Mouse (Mus musculus) cerebellum, adult 18-20 months (tissue): ENCODE measurements around the gene Bcl3.
A peak's percentile ranks its signal among the peaks of the same experiment; 100 is the strongest.

Experiments used
- DNase-seq, 2 experiments: peaks; one replicate each; pipeline ENCODE4 v3.0.0; 2021

Bcl3 gene

DNA sequence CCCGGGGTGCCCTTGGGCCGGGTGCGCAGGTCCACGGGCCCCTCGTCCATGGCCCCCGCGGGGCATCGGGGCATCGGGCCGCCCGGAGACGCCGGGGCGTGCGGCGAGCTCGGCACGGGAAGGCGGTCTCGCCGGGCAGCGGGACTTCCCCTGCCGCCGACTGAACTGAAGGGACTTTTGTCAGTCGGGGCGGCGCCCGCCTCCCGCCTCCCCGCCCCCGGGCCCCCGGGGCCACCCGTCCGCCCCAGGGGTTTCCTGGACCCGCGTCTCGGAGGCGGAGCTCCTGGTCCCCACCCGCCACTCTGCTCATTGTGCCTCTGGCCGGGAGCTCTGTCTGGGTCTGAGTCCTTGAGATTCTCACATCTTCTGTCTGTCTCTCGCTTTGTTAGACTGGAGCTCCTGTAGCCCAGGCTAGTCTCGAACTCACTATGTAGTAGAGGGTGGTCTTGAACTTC lies at the start of gene Bcl3:
Gene Bcl3 (minus strand): TSS at position 167 of the 455 bp plus-strand sequence.
- no peak for DNase-seq

DNA sequence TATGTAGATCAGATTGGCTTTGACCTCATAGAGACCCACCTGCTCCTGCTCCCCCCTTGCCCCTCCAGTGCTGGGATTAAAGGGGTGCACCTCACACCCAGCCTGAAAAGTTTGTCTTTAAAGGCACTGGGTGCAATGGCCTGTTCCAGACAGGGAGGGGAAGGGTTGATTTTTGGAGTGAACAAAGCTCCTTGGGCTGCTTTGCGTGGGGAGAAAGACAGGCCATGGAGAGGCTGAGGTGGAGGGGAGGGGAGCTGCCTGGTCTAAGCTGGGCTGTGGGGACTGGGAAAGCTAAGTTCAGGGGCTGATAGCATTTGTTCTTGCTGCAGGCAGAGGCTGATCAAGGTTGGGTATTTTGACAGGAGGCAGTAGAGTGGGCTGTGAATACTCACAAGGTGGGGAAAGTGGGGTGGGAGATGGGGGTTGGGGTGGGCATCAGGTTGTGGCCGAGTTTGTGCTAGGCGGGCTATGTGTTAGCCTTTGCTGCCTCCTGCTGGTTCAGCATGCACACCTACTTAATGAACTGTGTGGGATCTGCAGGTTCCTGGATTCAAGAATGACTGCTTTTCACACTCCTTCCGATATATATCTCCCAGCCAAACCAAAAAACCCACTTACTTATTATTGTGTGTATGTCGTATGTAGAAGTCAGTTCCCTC lies 49.5 kb upstream of the Bcl3 start:
- DNase-seq, result no peak

DNA sequence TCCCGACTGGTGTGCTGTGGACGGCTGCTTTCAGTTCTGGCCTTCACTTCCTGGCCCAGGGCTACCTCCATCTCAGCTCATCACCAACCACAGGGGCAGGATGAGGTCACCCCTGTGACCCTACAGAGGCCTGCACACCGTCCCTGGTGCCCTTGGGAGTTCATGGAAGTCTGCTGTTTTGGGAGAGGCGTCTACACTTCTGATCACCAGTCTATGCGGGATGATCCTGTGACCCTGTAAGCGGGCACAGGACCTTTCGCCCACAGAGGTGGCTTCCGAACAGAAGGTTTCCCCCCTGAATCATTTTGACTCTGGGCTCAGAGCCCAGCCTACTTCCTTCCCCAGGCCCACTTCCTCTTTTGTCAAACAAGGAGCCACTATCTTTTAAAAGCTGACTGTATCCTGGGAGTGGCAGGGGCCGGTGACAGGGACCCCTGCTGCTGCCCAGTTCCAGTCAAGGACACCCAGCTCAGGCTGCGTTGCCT lies 48.6 kb upstream of the Bcl3 start:
- DNase-seq, result no peak

- DNase-seq, result no peak
Observed at GRCm38 (mm10) chr7:19867751-19868399, 45.3 kb upstream of the Bcl3 start.

- DNase-seq, result no peak
Observed at GRCm38 (mm10) chr7:19866490-19866889, 43.9 kb upstream of the Bcl3 start.

GRCm38 (mm10) chr7:19865246-19866036 lies 42.9 kb upstream of the Bcl3 start:
- no peak for DNase-seq

GRCm38 (mm10) chr7:19864241-19864640 lies 41.7 kb upstream of the Bcl3 start:
- DNase-seq, result peak in 1 of 2 experiments; percentile 8

DNA sequence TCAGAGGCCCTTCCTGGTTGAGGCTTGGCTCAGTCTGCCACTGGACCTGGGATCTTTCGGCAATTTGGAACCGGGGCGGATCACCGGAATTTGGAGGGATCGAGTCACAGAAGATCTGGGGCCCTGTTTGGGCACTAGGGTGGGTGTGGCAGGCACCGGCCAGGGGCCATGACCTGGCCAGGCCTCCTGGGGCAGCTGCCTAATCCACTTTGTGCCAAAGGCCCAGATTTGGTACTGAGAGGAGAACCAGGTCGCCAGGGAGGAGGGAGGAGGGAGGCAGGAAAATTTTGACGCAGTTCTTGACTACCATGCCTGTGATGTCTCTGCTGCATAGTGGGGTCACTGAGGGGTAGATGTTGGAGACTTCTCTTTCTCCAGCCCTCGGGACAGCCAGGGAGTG lies 38.6 kb upstream of the Bcl3 start, which contains the start of gene Ceacam16:
Gene Ceacam16 (minus strand): TSS at position 101 of the 400 bp plus-strand sequence.
- DNase-seq, result no peak

GRCm38 (mm10) chr7:19859740-19860139 lies 37.2 kb upstream of the Bcl3 start:
- DNase-seq, result no peak

GRCm38 (mm10) chr7:19856283-19856682 lies 33.7 kb upstream of the Bcl3 start:
- DNase-seq, result no peak

GRCm38 (mm10) chr7:19855663-19856062 lies 33.1 kb upstream of the Bcl3 start:
- DNase-seq, result no peak

- no peak for DNase-seq
Observed at GRCm38 (mm10) chr7:19853526-19853925, 31.0 kb upstream of the Bcl3 start.

- no peak for DNase-seq
Observed at GRCm38 (mm10) chr7:19851858-19852570, 29.4 kb upstream of the Bcl3 start, which contains the start of gene Gm19345. Gene Gm19345, plus strand, starts transcription at chr7:19852003.

GRCm38 (mm10) chr7:19844521-19845171 lies 22.1 kb upstream of the Bcl3 start:
- no peak for DNase-seq

GRCm38 (mm10) chr7:19843561-19843960 lies 21.0 kb upstream of the Bcl3 start:
- peak; percentile 27 to 48 for DNase-seq

- no peak for DNase-seq
Observed at GRCm38 (mm10) chr7:19842885-19843504, 20.4 kb upstream of the Bcl3 start.

DNA sequence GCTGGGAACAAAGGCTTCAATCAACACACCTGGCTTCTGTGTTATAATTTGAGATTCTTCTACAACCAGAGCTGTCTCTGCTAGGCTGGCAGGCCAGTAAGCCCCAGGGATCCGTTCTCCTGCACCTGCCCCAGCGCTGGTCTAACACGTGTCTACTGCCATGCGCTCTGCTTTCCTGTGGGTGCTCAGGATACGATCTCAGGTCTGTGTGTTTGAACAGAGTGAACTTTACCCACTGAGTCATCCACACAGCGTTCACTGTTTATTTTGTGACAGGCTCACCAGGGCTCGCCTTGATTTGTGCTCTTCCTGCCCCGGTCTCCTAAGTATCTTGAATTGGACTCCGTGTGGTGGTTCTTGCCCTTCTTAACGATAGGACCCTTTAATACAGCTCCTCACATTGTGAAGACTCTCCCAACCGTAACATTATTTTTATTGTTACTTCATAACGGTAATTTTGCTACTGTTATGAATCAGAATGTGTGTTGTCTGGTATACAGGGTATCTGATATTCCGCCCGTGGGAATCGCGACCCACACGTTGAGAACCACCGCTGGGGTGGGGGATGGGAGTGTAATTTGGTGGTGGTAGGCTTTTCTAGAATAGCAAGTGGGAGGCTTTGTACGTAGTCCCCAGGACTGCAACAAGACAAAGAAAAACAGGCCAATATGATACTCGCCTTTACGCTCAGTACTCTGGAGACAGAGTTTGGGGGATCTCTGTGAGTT lies 19.3 kb upstream of the Bcl3 start:
- DNase-seq, result no peak

GRCm38 (mm10) chr7:19840936-19841335 lies 18.4 kb upstream of the Bcl3 start:
- DNase-seq, result no peak

GRCm38 (mm10) chr7:19840371-19840770 lies 17.8 kb upstream of the Bcl3 start:
- DNase-seq, result no peak

DNA sequence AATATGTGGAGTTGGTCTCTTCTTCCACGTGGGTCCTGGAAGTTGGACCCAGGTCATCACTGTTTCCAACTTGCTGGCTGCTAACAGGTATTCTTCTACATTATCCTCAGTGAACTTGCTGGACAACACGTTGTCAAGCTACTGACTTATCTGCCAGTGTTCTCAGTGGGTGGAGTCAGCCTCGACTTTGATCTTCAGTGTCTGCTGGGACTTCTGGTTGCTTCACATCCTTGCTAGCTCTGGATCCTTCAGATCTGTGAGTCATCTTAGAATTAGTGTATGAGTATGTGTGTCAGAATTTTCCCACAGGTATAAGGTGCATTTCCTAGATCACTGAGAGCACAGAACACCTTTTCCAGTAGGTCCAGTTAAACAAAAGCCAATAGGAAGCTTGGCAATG lies 14.3 kb upstream of the Bcl3 start:
- DNase-seq, result no peak

- DNase-seq, result no peak
Observed at GRCm38 (mm10) chr7:19834055-19834454, 11.5 kb upstream of the Bcl3 start.
